Mouse (Mus musculus): Measurements from ENCODE around the gene Hist1h1e.
"Not testable (repeated sequence)": the region's sequence is repeated elsewhere in the genome, so short reads cannot be mapped to it uniquely, and the experiment has no call there.

- TF ChIP-seq CTCF (IDR thresholded peaks at IDR 0.05; ENCODE audit: low read depth, low read length) = not testable (repeated sequence)
- TF ChIP-seq POLR2A (IDR thresholded peaks at IDR 0.05; ENCODE audit: insufficient read depth, low read length) = peak; percentile 90
These were observed at the start of gene Hist1h1e for GRCm38 (mm10) chr13:23622175-23622671.

Data from ES-Bruce4 (cell line).